Mouse (Mus musculus) lung, embryonic 15.5 days (tissue): Measurements from ENCODE around the gene Cdhr5. TPM values are rescaled to one million over a fixed set of nuclear protein-coding genes. Genes with fewer than 3 reads are reported as not detected.
"Not testable (repeated sequence)": the region's sequence is repeated elsewhere in the genome, so short reads cannot be mapped to it uniquely, and the experiment has no call there.

ENCODE experiments used
- ATAC-seq: fragments of 200-750 bp; cut with Nextera tagmentation; 2 replicates; pipeline ENCODE4 v1.8.0; 2017; ENCODE audit warnings: moderate number of reproducible peaks, borderline replicate concordance; ENCODE audit not compliant: low FRiP score, low TSS enrichment; ENCODE audit errors: extremely low read depth
- H3K27ac ChIP-seq: fragments of 300-500 bp; sonication (generic); 2 replicates; pipeline ENCODE4 v1.5.1; 2015; ENCODE audit warnings: moderate library complexity, mild to moderate bottlenecking, inconsistent platforms
- H3K27me3 ChIP-seq: fragments of 300-500 bp; sonication (generic); 2 replicates; pipeline ENCODE4 v1.6.1; 2015; ENCODE audit warnings: inconsistent platforms
- H3K36me3 ChIP-seq: fragments of 300-500 bp; sonication (generic); 2 replicates; pipeline ENCODE4 v1.6.1; 2015; ENCODE audit warnings: inconsistent platforms
- H3K4me1 ChIP-seq: fragments of 300-500 bp; sonication (generic); 2 replicates; pipeline ENCODE4 v1.6.1; 2015; ENCODE audit warnings: inconsistent platforms
- H3K4me2 ChIP-seq: fragments of 300-500 bp; sonication (generic); 2 replicates; pipeline ENCODE4 v1.6.1; 2015; ENCODE audit warnings: inconsistent platforms, mild to moderate bottlenecking, moderate library complexity
- H3K4me3 ChIP-seq: fragments of 300-500 bp; sonication (generic); 2 replicates; pipeline ENCODE4 v1.5.1; 2015; ENCODE audit warnings: mild to moderate bottlenecking, inconsistent platforms
- H3K9ac ChIP-seq: fragments of 300-500 bp; sonication (generic); 2 replicates; pipeline ENCODE4 v1.6.1; 2015; ENCODE audit warnings: inconsistent platforms
- H3K9me3 ChIP-seq: fragments of 300-500 bp; sonication (generic); 2 replicates; pipeline ENCODE4 v1.6.1; 2016; ENCODE audit warnings: inconsistent platforms
- WGBS: fragments of 180-500 bp; shearing (Covaris S2); methylation state at CpG from one replicate; pipeline ENCODE4 v1.1.7; 2015; 5-methylcytosine and 5-hydroxymethylcytosine counted together
- polyA plus RNA-seq: library from polyadenylated mRNA; unstranded; fragments of >200 nt; fragmentation: Nextera tagmentation; extraction: Ambion mirVana; gene quantifications from 2 replicates; pipeline ENCODE4 v1.2.1, GENCODE M21; 2015

The Cdhr5 gene
- polyA plus RNA-seq, 1 experiment from 2014 or later = not detected

GRCm38 (mm10) chr7:141270631-141271030 lies 6.0 kb downstream of the Cdhr5 start:
- Histone ChIP-seq H3K4me2 (no peak overlapping the region), H3K27me3 (no peaks in the 10 kb centered on the region), H3K4me1 (peaks cover 7% of the 10 kb centered on the region), H3K27ac (no peak overlapping the region), H3K4me3 (no peak overlapping the region), H3K36me3 (no peaks in the 10 kb centered on the region), H3K9ac (no peak overlapping the region), H3K9me3 (no peaks in the 10 kb centered on the region)
- 75% methylated on average over 3 of the region's 3 CpGs for WGBS
- no peak for ATAC-seq

GRCm38 (mm10) chr7:141269273-141269545 lies 7.4 kb downstream of the Cdhr5 start:
- H3K27me3 ChIP-seq = no peaks in the 10 kb centered on the region
- H3K4me3 ChIP-seq = no peak overlapping the region
- no peak for ATAC-seq
- peaks cover 12% of the 10 kb centered on the region for H3K4me1 ChIP-seq
- no peak overlapping the region for H3K9ac ChIP-seq
- 66% methylated on average over 14 of the region's 14 CpGs for WGBS
- peak overlapping the region; percentile 36; the same call in 1 of the 2 replicates for H3K4me2 ChIP-seq
- H3K9me3 ChIP-seq = no peaks in the 10 kb centered on the region
- no peaks in the 10 kb centered on the region for H3K36me3 ChIP-seq
- H3K27ac ChIP-seq = no peak overlapping the region

GRCm38 (mm10) chr7:141268466-141269272 lies 7.9 kb downstream of the Cdhr5 start:
- Histone ChIP-seq H3K4me3 (no peak overlapping the region), H3K4me1 (peaks cover 12% of the 10 kb centered on the region), H3K27ac (no peak overlapping the region), H3K4me2 (peak overlapping the region; percentile 36; the same call in 1 of the 2 replicates), H3K9ac (no peak overlapping the region), H3K9me3 (no peaks in the 10 kb centered on the region), H3K27me3 (no peaks in the 10 kb centered on the region), H3K36me3 (peaks cover 4% of the 10 kb centered on the region)
- no peak for ATAC-seq
- 56% methylated on average over 24 of the region's 24 CpGs for WGBS

- Histone ChIP-seq H3K9me3 (no peaks in the 10 kb centered on the region), H3K4me2 (peak within 1 kb of the TSS; percentile 91), H3K9ac (peak within 1 kb of the TSS; percentile 59), H3K4me3 (peak within 1 kb of the TSS; percentile 57), H3K27ac (no peak within 1 kb of the TSS), H3K4me1 (peaks cover 12% of the 10 kb centered on the region), H3K27me3 (no peaks in the 10 kb centered on the region), H3K36me3 (peaks cover 31% of the 10 kb centered on the region)
- ATAC-seq = peak; percentile 58; the same call in 1 of the 2 replicates
- WGBS = 6% methylated on average over 25 of the region's 25 CpGs
These were observed 10.6 kb downstream of the Cdhr5 start, which contains the start of gene Irf7 for GRCm38 (mm10) chr7:141265739-141266561. Gene Irf7, minus strand, starts transcription at chr7:141266481.

- no peak for ATAC-seq
These were observed 11.2 kb downstream of the Cdhr5 start for GRCm38 (mm10) chr7:141265411-141265738.

GRCm38 (mm10) chr7:141264761-141265410 lies 11.7 kb downstream of the Cdhr5 start:
- Histone ChIP-seq H3K4me1 (peaks cover 12% of the 10 kb centered on the region), H3K9ac (no peak overlapping the region), H3K27ac (no peak overlapping the region), H3K4me2 (peak overlapping the region; percentile 91), H3K4me3 (peak overlapping the region; percentile 57; the same call in 1 of the 2 replicates), H3K36me3 (peaks cover 42% of the 10 kb centered on the region), H3K27me3 (no peaks in the 10 kb centered on the region), H3K9me3 (no peaks in the 10 kb centered on the region)
- no peak for ATAC-seq
- 27% methylated on average over 12 of the region's 12 CpGs for WGBS

More at GRCm38 (mm10) chr7:141265411-141265738, 11.2 kb downstream of the Cdhr5 start:
- Histone ChIP-seq H3K9me3 (no peaks in the 10 kb centered on the region), H3K4me1 (peaks cover 12% of the 10 kb centered on the region), H3K36me3 (peaks cover 37% of the 10 kb centered on the region), H3K4me2 (peak overlapping the region; percentile 91), H3K27me3 (no peaks in the 10 kb centered on the region), H3K27ac (no peak overlapping the region), H3K4me3 (peak overlapping the region; percentile 57), H3K9ac (no peak overlapping the region)
- WGBS = 33% methylated on average over 11 of the region's 11 CpGs

- Histone ChIP-seq H3K27ac (no peak overlapping the region), H3K9me3 (no peaks in the 10 kb centered on the region), H3K36me3 (peaks cover 49% of the 10 kb centered on the region), H3K9ac (no peak overlapping the region), H3K27me3 (no peaks in the 10 kb centered on the region), H3K4me2 (no peak overlapping the region), H3K4me3 (no peak overlapping the region), H3K4me1 (peaks cover 12% of the 10 kb centered on the region)
- 72% methylated on average over 11 of the region's 11 CpGs for WGBS
- no peak for ATAC-seq
These were observed 12.4 kb downstream of the Cdhr5 start for GRCm38 (mm10) chr7:141264041-141264700.

- Histone ChIP-seq H3K36me3 (peaks cover 54% of the 10 kb centered on the region), H3K27me3 (no peaks in the 10 kb centered on the region)
- 88% methylated on average over 13 of the region's 13 CpGs for WGBS
These were observed 12.9 kb downstream of the Cdhr5 start for GRCm38 (mm10) chr7:141263640-141264039.

GRCm38 (mm10) chr7:141261480-141261879 lies 15.1 kb downstream of the Cdhr5 start:
- no peaks in the 10 kb centered on the region for H3K27me3 ChIP-seq
- peaks cover 12% of the 10 kb centered on the region for H3K4me1 ChIP-seq
- no peak overlapping the region for H3K4me3 ChIP-seq
- peaks cover 76% of the 10 kb centered on the region for H3K36me3 ChIP-seq
- no peak for ATAC-seq
- H3K9me3 ChIP-seq = no peaks in the 10 kb centered on the region
- no peak overlapping the region for H3K27ac ChIP-seq
- 86% methylated on average over 3 of the region's 3 CpGs for WGBS
- H3K9ac ChIP-seq = no peak overlapping the region
- H3K4me2 ChIP-seq = no peak overlapping the region

More at GRCm38 (mm10) chr7:141263640-141264039, 12.9 kb downstream of the Cdhr5 start:
- H3K4me3 ChIP-seq = no peak overlapping the region
- H3K4me2 ChIP-seq = no peak overlapping the region
- H3K4me1 ChIP-seq = peaks cover 12% of the 10 kb centered on the region
- no peak for ATAC-seq
- H3K9me3 ChIP-seq = no peaks in the 10 kb centered on the region
- no peak overlapping the region for H3K27ac ChIP-seq
- no peak overlapping the region for H3K9ac ChIP-seq

- H3K4me2 ChIP-seq = no peak overlapping the region
- no peak overlapping the region for H3K4me3 ChIP-seq
- no peak overlapping the region for H3K27ac ChIP-seq
- ATAC-seq = no peak
- H3K4me1 ChIP-seq = no peaks in the 10 kb centered on the region
- H3K27me3 ChIP-seq = no peaks in the 10 kb centered on the region
- whole genome bisulfite sequencing = 86% methylated on average over 10 of the region's 10 CpGs
- H3K9me3 ChIP-seq = no peaks in the 10 kb centered on the region
- H3K9ac ChIP-seq = no peak overlapping the region
- H3K36me3 ChIP-seq = peaks cover 89% of the 10 kb centered on the region
These were observed 20.4 kb downstream of the Cdhr5 start for GRCm38 (mm10) chr7:141256159-141256558.

- H3K36me3 ChIP-seq = peaks cover 88% of the 10 kb centered on the region
- not testable (repeated sequence) for H3K4me3 ChIP-seq, H3K9ac ChIP-seq, H3K4me1 ChIP-seq, H3K27me3 ChIP-seq, H3K27ac ChIP-seq, H3K9me3 ChIP-seq, ATAC-seq, H3K4me2 ChIP-seq
- WGBS = 75% methylated on average over 4 of the region's 4 CpGs
These were observed 26.1 kb downstream of the Cdhr5 start for GRCm38 (mm10) chr7:141250486-141250885.
